In genomic region chr19:11501326-11501725, GRCm38 (mm10) we compare ENCODE assay signal across 31 mouse cellular contexts. TPM values are rescaled to one million over a fixed set of nuclear protein-coding genes. Genes with fewer than 3 reads are reported as not detected.
DNase-seq lines count a peak whose midpoint lies in the region; ATAC-seq lines count a peak whose summit lies in the region.
"Had no signal": no experiment of that assay in that cellular context is flagged by ENCODE, and none has a peak within 500 bp of the region (broad histone marks: within the 10 kb centered on the region; RNA-seq: fewer than 3 reads in every experiment).

No protein-coding gene starts in this region.

- H3K27ac ChIP-seq in kidney, embryonic 15.5 days, result no peak overlapping the region
- H3K27ac ChIP-seq: embryonic facial prominence, embryonic 10.5 days; embryonic facial prominence, embryonic 13.5 days; forebrain, embryonic 12.5 days; forebrain, embryonic 15.5 days; heart, embryonic 10.5 days; heart, embryonic 13.5 days; hindbrain, embryonic 12.5 days; hindbrain, embryonic 15.5 days had no signal

- no peaks in the 10 kb centered on the region for H3K9me3 ChIP-seq in kidney, embryonic 15.5 days (replicated peaks)
- H3K9me3 ChIP-seq: embryonic facial prominence, embryonic 10.5 days; embryonic facial prominence, embryonic 13.5 days; forebrain, embryonic 12.5 days; forebrain, embryonic 15.5 days; heart, embryonic 10.5 days; heart, embryonic 13.5 days; hindbrain, embryonic 12.5 days; hindbrain, embryonic 15.5 days had no signal

- no peak overlapping the region for H3K9ac ChIP-seq in kidney, embryonic 15.5 days
- H3K9ac ChIP-seq: embryonic facial prominence, embryonic 13.5 days; forebrain, embryonic 12.5 days; forebrain, embryonic 15.5 days; heart, embryonic 13.5 days; hindbrain, embryonic 12.5 days; hindbrain, embryonic 15.5 days had no signal

- H3K4me3 ChIP-seq in kidney, embryonic 15.5 days (replicated peaks), result no peak overlapping the region
- H3K4me3 ChIP-seq: embryonic facial prominence, embryonic 10.5 days; embryonic facial prominence, embryonic 13.5 days; erythroblast, embryonic 14.5 days; forebrain, embryonic 12.5 days; forebrain, embryonic 15.5 days; heart, embryonic 10.5 days; heart, embryonic 13.5 days; hindbrain, embryonic 12.5 days; hindbrain, embryonic 15.5 days had no signal

- peak; percentile 37 for ATAC-seq in activated CD4-positive, CD25-positive, alpha-beta regulatory T cell, adult 4 months
- ATAC-seq in monocyte, adult 5-6 weeks (replicated peaks; ENCODE audit: insufficient number of reproducible peaks, low FRiP score, low TSS enrichment, poor library complexity, severe bottlenecking), result no peak
- no peak for ATAC-seq in kidney, embryonic 15.5 days (replicated peaks; ENCODE audit: low FRiP score)
- ATAC-seq: forebrain, embryonic 15.5 days had no signal

- H3K36me3 ChIP-seq in kidney, embryonic 15.5 days, result no peaks in the 10 kb centered on the region
- H3K36me3 ChIP-seq: embryonic facial prominence, embryonic 10.5 days; embryonic facial prominence, embryonic 13.5 days; forebrain, embryonic 12.5 days; forebrain, embryonic 15.5 days; heart, embryonic 10.5 days; heart, embryonic 13.5 days; hindbrain, embryonic 12.5 days; hindbrain, embryonic 15.5 days had no signal

- peak; percentile 60 for DNase-seq in CD4-positive, CD25-positive, alpha-beta regulatory T cell, adult 2 months (ENCODE audit: low read depth, low spot score)
- peak; percentile 60 for DNase-seq in naive thymus-derived CD4-positive, alpha-beta T cell, adult 2 months (ENCODE audit: low read depth)
- no peak for DNase-seq in thymus, postnatal 4 days
- DNase-seq: adrenal gland, adult 8-10 months; adrenal gland, postnatal 25 days; cerebellum, adult 11-12 months; cerebellum, adult 8-10 months; cerebellum, postnatal 10 days; cerebellum, postnatal 36 days; embryo, embryonic 11 days; gastrocnemius, postnatal 25 days; heart, adult 18-20 months had no signal

- no peaks in the 10 kb centered on the region for H3K27me3 ChIP-seq in kidney, embryonic 15.5 days
- H3K27me3 ChIP-seq: embryonic facial prominence, embryonic 13.5 days; forebrain, embryonic 12.5 days; forebrain, embryonic 15.5 days; heart, embryonic 13.5 days; hindbrain, embryonic 12.5 days; hindbrain, embryonic 15.5 days had no signal

- H3K4me1 ChIP-seq in kidney, embryonic 15.5 days, result no peaks in the 10 kb centered on the region
- H3K4me1 ChIP-seq: embryonic facial prominence, embryonic 10.5 days; embryonic facial prominence, embryonic 13.5 days; forebrain, embryonic 12.5 days; forebrain, embryonic 15.5 days; heart, embryonic 10.5 days; heart, embryonic 13.5 days; hindbrain, embryonic 12.5 days; hindbrain, embryonic 15.5 days had no signal

- H3K4me2 ChIP-seq in kidney, embryonic 15.5 days, result no peak overlapping the region
- H3K4me2 ChIP-seq: embryonic facial prominence, embryonic 13.5 days; forebrain, embryonic 12.5 days; forebrain, embryonic 15.5 days; heart, embryonic 13.5 days; hindbrain, embryonic 12.5 days; hindbrain, embryonic 15.5 days had no signal

- WGBS in kidney, embryonic 15.5 days, result 89% methylated on average over 4 of the region's 4 CpGs

RNA-seq across cellular contexts. Expression of gene Ms4a6b, which starts 15.0 kb away (rescaled TPM):
- polyA plus RNA-seq in activated CD4-positive, CD25-positive, alpha-beta regulatory T cell, adult 4 months (2017; shearing (Covaris generic)), result 1,000 to 10,000 TPM; 1,243 to 1,295 TPM
- total RNA-seq in monocyte, adult 5-6 weeks (2017), result 127 to 138 TPM (median 132 TPM) in 3 replicates
- 3.8 TPM in 2 replicates for polyA plus RNA-seq in kidney, embryonic 15.5 days (2015; fragmentation: Nextera tagmentation; extraction: Ambion mirVana)
- total RNA-seq: MEL had no signal
- polyA plus RNA-seq: C2C12; erythroblast, embryonic 14.5 days had no signal

RNA-seq across cellular contexts. Expression of gene Gm8369, which starts 15.6 kb away (rescaled TPM):
- polyA plus RNA-seq in activated CD4-positive, CD25-positive, alpha-beta regulatory T cell, adult 4 months (2017; shearing (Covaris generic)), result 100 to 1,000 TPM; 497 to 564 TPM
- 50.1 to 131 TPM (median 127 TPM) in 3 replicates for total RNA-seq in monocyte, adult 5-6 weeks (2017)
- not detected in 2 replicates for polyA plus RNA-seq in kidney, embryonic 15.5 days (2015; fragmentation: Nextera tagmentation; extraction: Ambion mirVana)
- total RNA-seq: gastrocnemius, adult 8-10 months; gastrocnemius, postnatal 25 days; heart, postnatal 25 days; MEL had no signal
- polyA plus RNA-seq: brain, embryonic 14.5 days; C2C12; embryonic facial prominence, embryonic 10.5 days; embryonic facial prominence, embryonic 13.5 days; erythroblast, embryonic 14.5 days; forebrain, embryonic 12.5 days; forebrain, embryonic 15.5 days; heart, embryonic 10.5 days; heart, embryonic 13.5 days; heart, embryonic 16.5 days; hindbrain, embryonic 12.5 days; hindbrain, embryonic 15.5 days had no signal

RNA-seq across cellular contexts. Expression of gene Ms4a6c, which starts 32.2 kb away (rescaled TPM):
- 10 to 100 TPM; 12.5 to 13.3 TPM for polyA plus RNA-seq in activated CD4-positive, CD25-positive, alpha-beta regulatory T cell, adult 4 months (2017; shearing (Covaris generic))
- 292 to 487 TPM (median 394 TPM) in 3 replicates for total RNA-seq in monocyte, adult 5-6 weeks (2017)
- 5.1 and 5.2 TPM in 2 replicates for polyA plus RNA-seq in kidney, embryonic 15.5 days (2015; fragmentation: Nextera tagmentation; extraction: Ambion mirVana)
- total RNA-seq: MEL had no signal
- polyA plus RNA-seq: C2C12; erythroblast, embryonic 14.5 days had no signal

RNA-seq across cellular contexts. Expression of gene Ms4a4d, which starts 35.3 kb away (rescaled TPM):
- polyA plus RNA-seq in activated CD4-positive, CD25-positive, alpha-beta regulatory T cell, adult 4 months (2017; shearing (Covaris generic)), result 1 to 10 TPM; 4.1 to 4.9 TPM
- total RNA-seq in monocyte, adult 5-6 weeks (2017), result not detected in 3 replicates
- 0.10 and 0.30 TPM in 2 replicates for polyA plus RNA-seq in kidney, embryonic 15.5 days (2015; fragmentation: Nextera tagmentation; extraction: Ambion mirVana)
- total RNA-seq: MEL had no signal
- polyA plus RNA-seq: brain, embryonic 14.5 days; C2C12; cortical plate, adult 2 months; erythroblast, embryonic 14.5 days; forebrain, embryonic 12.5 days; forebrain, embryonic 15.5 days; hindbrain, embryonic 12.5 days; hindbrain, embryonic 15.5 days had no signal

RNA-seq across cellular contexts. Expression of gene Ms4a4b, which starts 58.0 kb away (rescaled TPM):
- polyA plus RNA-seq in activated CD4-positive, CD25-positive, alpha-beta regulatory T cell, adult 4 months (2017; shearing (Covaris generic)), result 1,000 to 10,000 TPM; 2,094 to 2,461 TPM
- total RNA-seq in monocyte, adult 5-6 weeks (2017), result 78.1 to 289 TPM (median 80.3 TPM) in 3 replicates
- polyA plus RNA-seq in kidney, embryonic 15.5 days (2015; fragmentation: Nextera tagmentation; extraction: Ambion mirVana), result 0.06 TPM in 1 of 2 replicates, not detected in the other
- total RNA-seq: gastrocnemius, adult 8-10 months; MEL had no signal
- polyA plus RNA-seq: brain, embryonic 14.5 days; C2C12; embryonic facial prominence, embryonic 10.5 days; forebrain, embryonic 12.5 days; forebrain, embryonic 15.5 days; heart, embryonic 10.5 days; heart, embryonic 13.5 days; hindbrain, embryonic 12.5 days; hindbrain, embryonic 15.5 days had no signal

Comparison
In these comparisons a context has a peak if more than half of its experiments do, and no peak if none do; other contexts are left out.
1. RNA of gene Ms4a6b, which starts 15.0 kb away (polyA plus RNA-seq): 1,243 to 1,295 TPM in activated CD4-positive, CD25-positive, alpha-beta regulatory T cell, adult 4 months; 3.8 TPM in kidney, embryonic 15.5 days; every median in the first group is over 100 times any median in the second.
2. RNA of gene Gm8369, which starts 15.6 kb away (polyA plus RNA-seq): 497 to 564 TPM in activated CD4-positive, CD25-positive, alpha-beta regulatory T cell, adult 4 months; not detected in kidney, embryonic 15.5 days; every median in the first group is over 100 times any median in the second.